Mouse (Mus musculus): ENCODE results near the gene Adgrl3.

DNA sequence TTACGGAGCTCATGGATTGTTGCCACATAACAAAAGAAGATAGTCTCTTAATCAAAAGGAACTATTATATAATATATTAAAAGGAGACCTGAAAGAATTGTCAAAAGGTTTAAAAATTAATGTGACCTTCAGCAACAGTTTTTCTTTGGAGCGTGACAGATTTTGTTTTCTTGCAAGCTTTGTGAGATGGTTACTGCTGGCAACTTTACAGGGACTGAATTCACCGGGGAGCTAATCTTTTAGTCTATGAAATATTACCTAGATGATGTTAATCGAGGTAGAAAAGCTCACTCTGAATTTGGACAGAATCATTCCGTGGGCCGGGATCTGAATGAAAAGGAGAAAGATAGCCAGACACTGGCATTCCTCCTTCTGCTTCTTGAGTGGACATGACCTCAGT is 850.4 kb downstream of the Adgrl3 start:
- no peak for TF ChIP-seq EP300 (IDR thresholded peaks at IDR 0.05; ENCODE audit: low read depth)
- TF ChIP-seq CTCF (IDR thresholded peaks at IDR 0.05; ENCODE audit: low read depth), result no peak
